Mouse (Mus musculus): ENCODE data around the gene Atn1. TPM values are rescaled to one million over a fixed set of nuclear protein-coding genes. Genes with fewer than 3 reads are reported as not detected.

The Atn1 gene
- total RNA-seq (2023) = 107 TPM

GRCm38 (mm10) chr6:124755831-124756595 is at the start of gene Atn1, which contains the start of gene Gm45234:
Atn1 (minus strand) TSS chr6:124756524.
Gm45234 (minus strand) TSS chr6:124756021.

GRCm38 (mm10) chr6:124779222-124779983 is 23.1 kb upstream of the Atn1 start, which contains the start of gene Lrrc23:
Lrrc23 (minus strand) TSS chr6:124779727.

GRCm38 (mm10) chr6:124769101-124769765 is 12.9 kb upstream of the Atn1 start, which contains the start of gene Eno2:
Eno2 (minus strand) TSS chr6:124769673.

GRCm38 (mm10) chr6:124740888-124741761 is 15.2 kb downstream of the Atn1 start, which contains the start of gene Grcc10:
Grcc10 (minus strand) TSS chr6:124741374.

GRCm38 (mm10) chr6:124738511-124739023 is 17.8 kb downstream of the Atn1 start, which contains the start of gene Ptpn6:
Ptpn6 (minus strand) TSS chr6:124738714.

GRCm38 (mm10) chr6:124711824-124712782 is 44.2 kb downstream of the Atn1 start, which contains the start of the genes Emg1 and Phb2:
Emg1 (minus strand) TSS chr6:124712178.
Phb2 (plus strand) TSS chr6:124712336.

Other genes with a start within 250 kb of the Atn1 start
- not detected for gene C1ra, start 244.1 kb downstream of the Atn1 start, total RNA-seq (2023)
- gene C1s1, start 214.2 kb downstream of the Atn1 start, total RNA-seq (2023) = not detected
- gene C1rb, start 186.2 kb downstream of the Atn1 start, total RNA-seq (2023) = not detected
- not detected for gene C1s2, start 120.4 kb downstream of the Atn1 start, total RNA-seq (2023)
- gene Lpcat3, start 93.5 kb downstream of the Atn1 start, total RNA-seq (2023) = 56.7 TPM
- gene Emg1, start 44.3 kb downstream of the Atn1 start, total RNA-seq (2023) = 154 TPM
- 159 TPM for gene Phb2, start 44.2 kb downstream of the Atn1 start, total RNA-seq (2023)
- 191 TPM for gene Ptpn6, start 17.8 kb downstream of the Atn1 start, total RNA-seq (2023)
- 226 TPM for gene Grcc10, start 15.2 kb downstream of the Atn1 start, total RNA-seq (2023)
- 3.8 TPM for gene Gm45234, start 503 bp downstream of the Atn1 start, total RNA-seq (2023)
- gene Eno2, start 13.1 kb upstream of the Atn1 start, total RNA-seq (2023) = 1.4 TPM
- 10.1 TPM for gene Lrrc23, start 23.2 kb upstream of the Atn1 start, total RNA-seq (2023)
- gene Spsb2, start 52.1 kb upstream of the Atn1 start, total RNA-seq (2023) = 3.6 TPM
- 26.1 TPM for gene Tpi1, start 57.8 kb upstream of the Atn1 start, total RNA-seq (2023)
- 79.3 TPM for gene Usp5, start 73.0 kb upstream of the Atn1 start, total RNA-seq (2023)
- 2.0 TPM for gene Cdca3, start 73.0 kb upstream of the Atn1 start, total RNA-seq (2023)
- not detected for gene Gnb3, start 83.8 kb upstream of the Atn1 start, total RNA-seq (2023)
- not detected for gene P3h3, start 101.2 kb upstream of the Atn1 start, total RNA-seq (2023)
- gene Gpr162, start 107.5 kb upstream of the Atn1 start, total RNA-seq (2023) = not detected
- 9.1 TPM for gene Cd4, start 131.7 kb upstream of the Atn1 start, total RNA-seq (2023)
- 0.83 TPM for gene Lag3, start 155.2 kb upstream of the Atn1 start, total RNA-seq (2023)
- gene Ptms, start 163.6 kb upstream of the Atn1 start, total RNA-seq (2023) = 25.0 TPM
- 77.4 TPM for gene Mlf2, start 174.9 kb upstream of the Atn1 start, total RNA-seq (2023)
- 33.3 TPM for gene Cops7a, start 209.0 kb upstream of the Atn1 start, total RNA-seq (2023)
- gene Pianp, start 240.2 kb upstream of the Atn1 start, total RNA-seq (2023) = 0.21 TPM

Measured in CD8-positive naive resting alpha-beta T cell, adult 57 days (primary cell).